Mouse (Mus musculus) right cerebral cortex, postnatal 4 days (tissue): ENCODE results near the gene Kbtbd7.
"Not testable (repeated sequence)": the region's sequence is repeated elsewhere in the genome, so short reads cannot be mapped to it uniquely, and the experiment has no call there.

Source experiments
- DNase-seq: peaks from one replicate; pipeline ENCODE4 v3.0.0-alpha.2; 2022

Gene Kbtbd7

DNA sequence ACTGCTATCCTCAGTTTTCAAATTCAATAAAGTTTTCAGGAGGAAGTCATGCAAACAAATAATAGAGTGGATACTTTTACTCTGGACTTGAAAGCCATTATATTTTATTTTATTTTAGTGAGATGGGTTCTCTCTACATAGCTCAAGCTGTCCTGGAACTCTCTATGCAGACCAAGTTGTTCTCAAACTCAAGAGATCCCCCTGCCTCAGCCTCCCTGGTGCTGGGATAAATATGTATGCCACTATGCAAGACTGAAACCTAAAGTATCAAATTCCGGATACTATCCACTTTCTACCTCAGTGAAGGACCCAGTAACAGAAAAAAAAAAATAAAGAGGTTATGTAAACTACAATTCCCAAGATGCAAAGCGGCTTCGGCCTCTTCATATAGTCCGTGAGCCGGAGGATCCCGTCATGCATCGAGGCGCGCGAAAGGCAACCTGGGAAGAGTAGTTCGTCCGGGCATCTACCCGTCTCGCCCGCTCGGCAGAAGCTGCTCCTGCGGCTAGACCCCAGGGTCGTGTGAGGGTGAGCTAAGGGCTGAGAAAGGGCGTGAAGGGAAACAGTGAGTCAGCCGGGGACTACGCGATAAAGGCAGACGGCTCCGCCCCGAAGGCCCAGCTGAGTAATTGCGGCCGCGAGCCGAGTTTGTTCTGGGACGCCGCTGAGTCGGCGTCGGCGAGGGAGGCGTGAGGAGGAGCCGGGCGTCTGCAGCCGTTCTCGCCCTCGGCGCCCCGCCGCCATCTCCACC, at the start of gene Kbtbd7:
TSS of gene Kbtbd7 (plus strand) at position 533 of the 751 bp plus-strand sequence.
- peak; percentile 86 for DNase-seq

DNA sequence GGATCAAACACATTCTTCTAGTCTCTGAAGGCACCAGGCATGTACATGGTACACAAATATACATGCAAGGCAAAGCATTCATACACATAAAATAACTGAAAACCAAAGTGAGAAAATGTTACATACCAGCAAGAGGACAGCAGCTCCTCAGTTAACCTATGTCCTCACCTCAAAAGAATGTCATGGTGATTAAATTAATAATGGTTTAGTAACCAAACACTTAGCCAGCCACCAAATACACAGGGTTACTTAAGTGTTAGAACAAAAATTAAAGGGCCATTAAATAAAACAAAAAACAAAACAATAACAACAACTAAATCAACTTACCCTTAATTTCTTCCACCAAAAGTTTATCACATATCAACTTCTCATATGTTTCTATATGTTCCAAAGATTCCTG, 49.3 kb upstream of the Kbtbd7 start:
- no peak for DNase-seq

DNA sequence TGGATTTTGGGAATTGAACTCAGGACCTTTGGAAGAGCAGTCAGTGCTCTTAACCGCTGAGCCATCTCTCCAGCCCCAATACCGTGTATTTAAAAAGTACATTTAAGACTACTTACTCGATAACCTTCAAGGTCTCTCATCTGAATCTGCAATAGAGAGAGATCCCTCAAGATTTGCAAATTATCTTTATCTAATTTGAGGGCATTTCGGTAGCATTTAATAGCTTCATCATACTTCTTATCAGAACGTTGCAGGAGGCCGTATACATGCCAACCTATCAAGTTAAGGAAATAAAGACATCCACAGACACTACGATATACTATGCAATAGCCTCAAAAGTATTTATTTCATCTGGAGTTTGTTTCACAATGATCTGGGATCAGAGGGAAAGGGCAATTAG, 43.2 kb upstream of the Kbtbd7 start:
- DNase-seq: no peak

DNA sequence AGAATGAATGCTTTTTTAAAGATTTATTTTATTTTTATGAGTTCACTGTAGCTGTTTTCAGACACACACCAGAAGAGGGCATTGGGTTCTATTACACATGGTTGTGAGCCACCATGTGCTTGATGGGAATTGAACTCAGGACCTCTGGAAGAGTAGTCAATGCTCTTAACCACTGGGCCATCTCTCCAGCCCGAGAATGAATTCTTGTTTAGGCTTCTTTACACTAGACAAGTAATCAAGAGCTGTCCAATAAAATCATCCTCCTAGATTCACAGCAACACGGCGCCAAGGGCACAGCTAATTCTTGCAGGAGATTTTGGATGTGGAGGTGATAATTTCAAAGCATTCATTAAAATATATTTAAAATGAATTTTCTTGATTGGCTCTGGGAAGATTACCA, 38.0 kb upstream of the Kbtbd7 start:
- no peak for DNase-seq

DNA sequence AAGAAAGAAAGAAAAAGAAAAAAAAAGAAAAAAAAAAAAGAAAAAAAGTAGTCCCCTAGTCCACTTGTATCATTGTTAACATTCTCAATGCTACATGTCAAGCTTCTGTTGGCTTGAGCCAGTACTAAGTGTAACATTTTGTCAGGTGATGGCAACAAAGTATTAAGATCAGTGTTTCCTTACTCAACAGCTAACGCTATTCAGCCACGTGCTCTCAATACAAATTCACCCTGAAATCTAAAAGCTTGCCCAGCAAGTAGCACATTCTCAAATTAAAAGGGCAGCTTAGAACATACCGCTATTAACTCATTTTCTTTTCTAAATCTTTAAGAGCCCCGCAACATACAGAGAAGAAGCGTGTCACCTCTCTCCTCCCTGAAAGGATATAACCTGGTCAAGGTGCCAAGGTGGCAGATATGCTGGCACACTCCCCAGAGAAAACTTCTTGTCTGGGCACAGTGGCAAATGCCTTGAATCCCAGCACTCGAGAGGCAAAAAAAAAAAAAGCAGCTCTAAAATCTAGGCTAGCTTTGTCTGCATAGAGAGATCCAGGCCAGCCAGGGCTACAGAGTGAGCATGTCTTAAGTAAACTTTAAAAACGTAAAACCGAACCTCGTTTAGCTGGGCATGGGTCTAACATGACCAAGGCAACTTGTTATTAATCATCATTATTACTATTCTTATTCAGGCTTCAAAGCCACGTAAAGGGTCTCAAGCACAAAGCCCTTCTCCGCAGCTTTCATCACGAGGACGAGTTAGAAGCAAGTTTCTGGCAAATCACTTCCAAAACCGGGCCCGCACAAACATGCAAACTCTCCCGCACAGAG, 36.7 kb upstream of the Kbtbd7 start:
- DNase-seq: peak; percentile 3

DNA sequence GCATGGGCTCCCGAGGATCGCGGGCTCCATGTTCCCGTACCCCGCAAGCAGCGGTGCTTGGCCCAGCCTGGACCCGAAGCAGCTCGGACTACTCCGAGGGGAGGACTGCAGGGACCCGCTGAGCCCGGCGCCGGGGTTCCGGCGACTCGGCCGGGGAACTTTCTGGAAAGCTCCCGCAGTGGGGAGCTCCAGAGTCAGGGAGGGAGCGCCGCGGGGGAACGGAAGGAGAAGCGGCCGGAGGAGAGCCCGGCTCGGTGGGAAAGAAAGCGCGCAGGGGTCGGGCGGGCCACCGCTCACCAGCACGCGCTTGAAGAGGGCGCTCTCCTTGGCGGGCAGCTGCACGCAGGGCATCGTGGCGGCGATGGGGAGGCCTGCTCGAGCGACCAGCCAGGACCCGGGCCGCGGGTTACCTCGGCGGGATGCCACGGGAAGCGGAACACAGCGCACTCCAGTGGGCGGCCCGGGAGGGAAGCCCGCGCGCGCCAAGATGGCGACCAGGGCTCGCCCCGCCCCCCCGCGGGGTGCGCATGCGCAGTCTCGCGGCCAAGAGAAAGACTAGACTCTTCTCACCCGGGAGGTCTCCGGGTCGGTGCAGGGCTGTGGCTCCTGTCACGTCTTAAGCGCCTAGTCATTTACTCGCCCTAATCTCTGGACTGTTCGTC, 35.9 kb upstream of the Kbtbd7 start, which contains the start of gene Naa16:
TSS of gene Naa16 (minus strand) at position 514 of the 662 bp plus-strand sequence.
- DNase-seq: peak; percentile 98

DNA sequence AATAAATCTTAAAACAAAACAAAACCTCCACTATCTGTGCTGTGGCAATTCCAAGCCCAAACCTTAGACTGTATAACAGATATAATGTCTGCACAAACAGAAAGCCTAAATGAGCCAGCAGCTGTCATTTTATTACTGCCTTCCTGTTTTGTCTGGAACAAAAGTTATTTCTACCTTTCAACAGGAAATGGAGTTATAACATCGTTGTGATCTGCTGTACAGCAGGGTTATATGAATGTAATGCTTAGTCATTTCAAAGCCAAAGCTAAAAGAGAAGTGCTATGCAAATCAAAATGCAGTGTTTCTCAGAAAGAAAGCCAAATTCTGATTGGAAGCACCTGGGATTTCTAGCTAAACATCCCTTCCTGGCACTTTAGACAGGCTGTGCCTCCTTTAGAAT, 33.0 kb upstream of the Kbtbd7 start:
- DNase-seq: no peak

DNA sequence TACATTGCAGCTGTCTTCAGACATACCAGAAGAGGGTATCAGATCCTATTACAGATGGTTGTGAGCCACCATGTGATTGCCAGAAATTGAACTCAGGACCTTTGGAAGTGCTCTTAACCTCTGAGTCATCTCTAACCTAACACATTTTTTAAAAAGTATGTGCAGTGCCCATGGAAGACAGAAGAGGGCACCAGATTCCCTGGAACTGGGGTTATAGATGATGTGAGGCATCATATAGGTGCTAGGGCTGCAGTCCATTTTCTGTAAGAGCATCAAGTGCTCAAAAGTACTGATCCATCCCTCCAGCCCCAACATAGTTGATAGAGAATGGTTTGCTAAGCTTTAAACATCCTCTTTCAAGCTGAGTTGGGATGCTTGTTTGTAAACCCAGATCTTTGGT, 31.7 kb upstream of the Kbtbd7 start:
- no peak for DNase-seq

DNA sequence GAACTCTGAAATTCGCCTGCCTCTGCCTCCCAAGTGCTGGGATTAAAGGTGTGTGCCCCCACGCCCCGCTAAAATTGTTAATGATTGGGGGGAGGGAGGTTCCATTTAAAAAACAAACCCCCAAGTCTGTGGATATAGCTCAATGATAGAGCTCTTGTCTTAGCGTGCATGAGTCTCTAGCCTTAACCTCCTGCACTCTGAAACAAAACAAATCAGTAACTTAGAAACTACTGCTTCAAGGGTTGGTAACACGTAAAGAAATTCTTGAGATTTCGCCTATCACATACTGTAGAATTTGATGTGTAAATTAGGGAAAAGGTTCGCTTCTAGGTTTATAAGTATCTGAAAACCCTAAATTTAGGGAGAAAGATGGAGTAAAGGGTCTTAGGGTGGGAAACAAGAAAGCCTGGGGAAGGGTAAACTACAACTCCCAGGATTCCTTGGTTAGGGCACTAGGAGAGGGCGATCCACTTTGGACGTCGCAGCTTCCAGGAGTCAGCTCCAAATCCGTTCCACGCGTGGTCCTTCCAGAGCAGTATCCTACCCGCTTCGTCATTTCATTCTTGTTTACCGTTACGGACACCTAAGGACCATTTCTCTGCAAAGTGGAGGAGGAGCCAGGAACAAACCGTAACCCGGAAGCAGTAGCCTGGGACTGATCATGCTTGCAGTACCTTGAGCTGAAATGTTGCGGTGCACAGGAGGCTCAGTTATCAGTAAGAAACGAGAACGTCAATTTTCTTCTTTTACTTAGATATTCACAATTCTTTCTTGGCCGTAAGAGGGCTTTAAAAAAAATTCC, 28.8 kb upstream of the Kbtbd7 start, which contains the start of gene Mtrf1:
TSS of gene Mtrf1 (plus strand) at position 452 of the 802 bp plus-strand sequence.
- DNase-seq: peak; percentile 58

DNA sequence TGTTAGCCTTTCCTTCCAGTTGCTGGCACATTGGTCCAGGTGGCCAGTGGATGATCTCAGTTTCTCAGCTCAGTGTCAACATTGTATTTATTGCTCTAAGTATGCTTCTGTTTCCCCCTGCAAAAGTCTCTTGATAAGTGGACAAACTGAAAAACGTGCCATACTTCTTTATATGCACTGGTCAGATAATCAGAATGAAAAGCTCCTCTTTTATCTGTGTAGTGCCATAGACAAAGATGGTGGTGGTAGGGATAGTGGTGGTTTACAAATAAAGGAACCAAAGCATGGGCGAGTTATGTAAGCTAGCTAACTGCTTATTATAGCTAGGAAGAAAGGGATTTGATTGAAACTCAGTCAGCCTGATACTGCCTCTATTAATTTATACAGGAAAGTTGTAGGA, 18.7 kb upstream of the Kbtbd7 start:
- DNase-seq: no peak

DNA sequence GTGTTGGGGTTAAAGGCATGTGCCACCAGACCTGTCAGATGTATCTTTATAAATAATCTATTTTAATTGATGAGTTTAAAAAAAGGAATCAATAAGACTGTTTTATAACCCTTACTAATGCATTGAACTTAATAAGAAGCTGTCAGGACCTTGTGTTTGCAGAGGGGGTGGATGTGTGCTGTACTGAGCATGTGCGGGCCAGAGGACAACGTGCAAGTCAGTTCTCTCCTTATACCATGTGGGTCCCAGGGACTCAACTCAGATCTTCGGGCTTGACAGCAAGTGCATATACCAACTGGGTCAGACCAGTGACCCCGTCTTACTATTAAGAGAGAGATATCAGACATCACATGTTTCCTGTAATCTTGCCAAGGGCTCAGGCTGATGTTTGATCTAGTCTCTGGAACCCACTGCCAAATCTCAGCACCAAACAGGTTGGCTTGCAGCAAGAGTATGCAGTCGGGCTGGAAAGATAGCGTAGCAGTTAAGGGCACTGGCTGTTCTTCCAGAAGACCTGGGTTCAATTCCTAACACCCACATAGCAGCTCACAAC, 17.0 kb upstream of the Kbtbd7 start:
- DNase-seq: no peak

DNA sequence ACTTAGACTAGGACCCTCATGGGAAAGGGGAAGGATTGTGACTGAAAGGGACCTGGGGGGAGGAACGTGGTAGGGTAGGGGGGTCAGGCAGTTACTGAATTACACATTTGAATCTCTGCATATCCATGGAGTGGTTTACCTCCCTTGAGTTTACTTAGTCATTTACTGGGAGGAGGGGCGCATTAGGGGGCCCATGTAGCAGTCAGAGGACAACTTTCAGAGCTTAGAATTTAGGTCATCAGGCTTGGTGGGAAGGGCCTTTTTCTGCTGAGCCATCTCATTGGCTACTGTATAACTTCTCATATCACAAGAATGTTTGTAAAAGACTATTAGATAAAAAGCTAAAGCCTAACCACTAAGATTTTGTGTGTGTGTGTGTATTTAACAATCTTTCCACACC, 15.6 kb upstream of the Kbtbd7 start:
- DNase-seq: no peak

DNA sequence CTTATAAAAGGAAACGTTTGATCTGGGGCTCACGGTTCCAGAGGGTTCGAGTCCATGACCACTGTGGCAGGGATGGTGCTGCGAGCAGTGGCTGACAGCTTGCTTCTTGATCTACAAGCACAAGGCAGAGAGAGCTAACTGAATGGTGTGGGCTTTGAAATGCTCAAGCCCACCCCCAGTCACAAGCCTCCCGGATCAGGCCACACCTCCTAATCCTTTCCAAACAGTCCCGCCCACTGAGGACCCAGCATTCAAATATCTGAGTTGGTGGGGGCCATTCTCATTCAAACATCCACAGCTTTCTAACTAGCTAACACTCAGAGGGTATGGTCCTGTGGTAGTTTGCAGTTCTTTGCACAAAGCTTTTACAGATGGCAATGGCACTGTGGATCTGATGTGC, 13.2 kb upstream of the Kbtbd7 start:
- DNase-seq: no peak

DNA sequence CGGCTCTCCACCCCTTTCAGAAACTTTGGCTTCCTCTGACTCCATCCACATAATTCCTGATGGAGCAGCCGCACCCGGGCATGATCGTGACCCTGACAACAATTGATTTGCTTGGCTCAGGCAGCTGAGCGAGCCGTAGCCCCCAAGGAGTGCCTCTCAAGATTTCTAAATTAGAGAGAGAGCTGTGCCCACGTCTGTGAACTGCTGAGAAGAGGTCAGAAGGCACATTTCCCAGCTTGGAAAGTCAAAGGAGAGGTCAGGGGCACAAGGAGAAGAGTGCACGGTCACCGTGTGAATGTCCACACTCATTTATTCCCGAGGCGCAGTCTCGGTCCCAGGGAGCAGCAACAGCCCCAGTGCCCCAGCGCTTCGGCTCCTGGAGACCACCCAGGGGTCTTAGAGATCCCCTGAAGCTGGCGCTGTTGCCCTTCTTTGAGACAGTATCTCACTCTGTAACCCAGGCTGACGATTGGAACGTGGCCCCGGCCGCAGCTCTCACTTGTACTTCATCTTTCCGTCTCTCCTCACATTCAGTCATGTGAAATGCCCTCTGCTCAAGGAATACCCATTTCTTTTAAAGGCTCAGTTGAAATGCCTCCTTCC, 6.1 kb upstream of the Kbtbd7 start:
- peak; percentile 9 for DNase-seq

DNA sequence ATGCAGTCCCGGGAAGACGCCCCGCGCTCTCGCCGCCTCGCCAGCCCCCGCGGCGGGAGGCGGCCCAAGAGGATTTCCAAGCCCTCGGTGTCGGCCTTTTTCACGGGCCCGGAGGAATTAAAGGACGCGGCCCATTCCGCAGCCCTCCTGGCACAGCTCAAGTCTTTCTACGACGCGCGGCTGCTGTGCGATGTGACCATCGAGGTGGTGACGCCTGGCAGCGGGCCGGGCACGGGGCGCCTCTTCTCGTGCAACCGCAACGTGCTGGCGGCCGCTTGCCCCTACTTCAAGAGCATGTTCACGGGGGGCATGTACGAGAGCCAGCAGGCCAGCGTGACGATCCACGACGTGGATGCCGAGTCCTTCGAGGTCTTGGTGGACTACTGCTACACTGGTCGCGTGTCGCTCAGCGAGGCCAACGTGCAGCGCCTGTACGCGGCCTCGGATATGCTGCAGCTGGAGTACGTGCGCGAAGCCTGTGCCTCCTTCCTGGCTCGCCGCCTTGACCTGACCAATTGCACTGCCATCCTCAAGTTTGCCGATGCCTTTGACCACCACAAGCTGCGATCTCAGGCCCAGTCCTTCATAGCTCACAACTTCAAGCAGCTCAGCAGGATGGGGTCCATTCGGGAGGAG, 537 bp downstream of the Kbtbd7 start:
- not testable (repeated sequence) for DNase-seq

DNA sequence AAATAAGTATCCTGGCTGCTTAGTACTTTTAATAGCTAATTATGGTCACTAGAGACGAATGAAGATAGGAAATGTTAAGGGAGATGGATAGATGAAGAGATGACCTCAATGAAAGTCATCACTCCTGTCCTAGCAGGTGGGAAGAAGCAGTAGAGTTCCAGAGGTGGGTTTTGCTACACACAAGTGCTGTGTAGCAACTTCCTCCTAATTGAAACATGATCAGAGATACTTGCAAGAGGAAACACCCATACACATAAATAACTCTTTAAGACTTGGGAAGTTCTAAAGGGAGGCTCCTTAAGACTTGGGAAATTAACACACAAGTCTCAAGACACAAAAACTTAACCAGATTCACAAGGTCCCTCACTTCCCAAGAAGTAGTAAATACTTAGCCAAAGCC, 7.8 kb downstream of the Kbtbd7 start:
- no peak for DNase-seq

DNA sequence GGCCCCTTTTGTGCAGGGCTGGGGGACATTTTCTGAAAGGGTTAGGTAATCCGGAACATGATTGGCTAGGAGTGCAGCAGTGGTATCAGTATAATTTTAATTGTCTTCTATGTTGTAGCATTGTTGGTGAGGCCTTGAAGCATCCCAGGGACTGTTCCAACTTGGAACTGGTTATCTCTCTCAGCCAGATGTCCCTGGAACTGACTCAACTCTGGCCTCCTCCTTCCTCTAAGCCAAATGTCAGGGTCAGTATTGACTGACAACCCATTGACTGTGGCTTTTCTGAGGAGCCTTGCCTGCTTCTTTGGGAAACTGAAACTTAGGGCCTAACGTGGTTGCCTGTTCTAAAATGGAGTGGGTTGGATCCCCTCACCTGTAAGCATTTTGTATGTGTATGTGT, 14.3 kb downstream of the Kbtbd7 start:
- DNase-seq: no peak

DNA sequence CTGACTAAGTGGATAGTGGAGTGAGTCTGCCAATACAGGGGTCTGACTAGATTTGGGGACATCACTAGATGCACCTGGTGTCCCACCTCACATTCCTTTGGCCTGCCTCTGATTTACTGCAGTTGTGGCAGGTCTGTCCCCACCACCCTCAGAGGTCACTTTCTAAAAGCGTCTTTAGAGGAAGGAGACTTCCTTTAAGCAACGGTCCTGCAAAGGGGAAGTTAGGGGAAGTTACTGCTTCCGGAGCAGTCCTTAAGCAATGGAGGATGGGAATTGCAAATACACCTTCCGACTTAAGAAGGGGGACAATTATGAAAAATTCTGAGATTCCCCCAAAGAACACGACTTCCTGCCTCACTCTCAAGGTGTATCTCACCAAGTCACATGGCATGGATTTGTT, 15.1 kb downstream of the Kbtbd7 start:
- DNase-seq: no peak

DNA sequence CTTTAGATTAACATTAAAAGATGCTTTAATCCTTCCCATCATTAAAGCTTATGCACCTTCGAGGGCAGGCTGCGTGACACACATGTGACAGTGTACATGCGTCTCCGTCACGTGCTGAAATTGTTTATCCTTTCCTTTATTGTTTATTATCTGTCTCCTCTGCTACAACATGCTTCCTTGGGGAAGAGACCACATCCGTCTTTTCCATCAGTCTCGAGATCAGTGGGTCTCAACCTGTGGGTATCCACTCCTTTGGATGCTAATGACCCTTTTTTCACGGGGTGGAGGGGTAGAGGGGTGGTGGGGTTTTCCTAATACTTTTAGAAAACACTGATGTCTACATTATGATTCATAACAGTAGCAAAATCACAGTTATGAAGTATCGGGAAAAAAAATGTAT, 18.3 kb downstream of the Kbtbd7 start:
- no peak for DNase-seq

DNA sequence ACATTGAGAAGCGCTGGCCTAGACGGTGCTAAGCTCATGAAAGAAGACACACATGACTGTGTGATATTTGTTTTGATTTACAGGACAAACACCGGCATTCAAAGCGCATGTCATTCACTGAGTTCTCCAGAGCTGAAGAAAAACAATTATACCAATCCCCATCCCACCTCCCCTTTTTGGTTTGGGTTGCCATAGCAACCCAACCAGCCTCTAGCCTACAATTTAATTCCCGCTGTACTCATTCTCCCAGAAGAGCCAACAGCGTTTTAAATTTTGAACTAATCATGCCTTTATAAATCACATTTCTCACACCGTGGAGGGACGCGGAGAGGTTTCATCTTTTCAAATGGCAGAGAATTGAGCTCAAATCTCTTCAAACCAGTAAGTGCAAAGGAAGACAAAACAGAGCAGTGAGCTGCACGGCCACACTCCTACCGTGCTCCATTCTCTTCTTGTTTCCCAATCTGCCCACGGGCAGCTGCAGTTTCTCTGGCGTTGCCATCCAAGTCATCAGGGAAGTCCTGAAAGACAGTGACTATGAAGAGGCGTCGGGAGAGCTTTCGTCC, 18.8 kb downstream of the Kbtbd7 start:
- peak; percentile 17 for DNase-seq
